Mouse (Mus musculus) lung, adult 2 months (tissue): ENCODE measurements around the gene Ptprm. TPM values are rescaled to one million over a fixed set of nuclear protein-coding genes. Genes with fewer than 3 reads are reported as not detected.

ENCODE experiments used
- DNase-seq: peaks from one replicate; pipeline ENCODE4 v3.0.0; 2022
- H3K4me1 ChIP-seq: fragments of 200-500 bp; 2 replicates; pipeline ENCODE4 v1.6.1; 2011; ENCODE audit warnings: low read length; ENCODE audit not compliant: control insufficient read depth, insufficient read depth
- H3K4me3 ChIP-seq: fragments of 200-500 bp; replicated peaks from 2 replicates; pipeline ENCODE3; 2011; ENCODE audit warnings: low read depth, mild to moderate bottlenecking, control low read depth, low read length; ENCODE audit errors: extremely low read depth
- CTCF ChIP-seq: fragments of 200-500 bp; IDR thresholded peaks from 2 replicates; pipeline ENCODE4 v1.5.1; 2011; ENCODE audit warnings: mild to moderate bottlenecking, low read length, control low read depth; ENCODE audit not compliant: insufficient read depth
- POLR2A ChIP-seq: fragments of 200-500 bp; IDR thresholded peaks from 2 replicates; pipeline ENCODE4 v1.6.1; 2011; ENCODE audit warnings: low read depth, mild to moderate bottlenecking, control low read depth, low read length, borderline replicate concordance; ENCODE audit errors: extremely low read depth
- WGBS: fragments of 180-500 bp; shearing (Covaris S2); methylation state at CpG from one replicate; pipeline ENCODE4 v1.1.7; 2018; 5-methylcytosine and 5-hydroxymethylcytosine counted together
- polyA plus RNA-seq: library from polyadenylated mRNA; depleted of rRNA; stranded (reverse); fragments of >200 nt; gene quantifications from 2 replicates; pipeline ENCODE4 v1.2.3, GENCODE M21; 2012

Gene Ptprm
- polyA plus RNA-seq, 1 experiment: 69.9 TPM

DNA sequence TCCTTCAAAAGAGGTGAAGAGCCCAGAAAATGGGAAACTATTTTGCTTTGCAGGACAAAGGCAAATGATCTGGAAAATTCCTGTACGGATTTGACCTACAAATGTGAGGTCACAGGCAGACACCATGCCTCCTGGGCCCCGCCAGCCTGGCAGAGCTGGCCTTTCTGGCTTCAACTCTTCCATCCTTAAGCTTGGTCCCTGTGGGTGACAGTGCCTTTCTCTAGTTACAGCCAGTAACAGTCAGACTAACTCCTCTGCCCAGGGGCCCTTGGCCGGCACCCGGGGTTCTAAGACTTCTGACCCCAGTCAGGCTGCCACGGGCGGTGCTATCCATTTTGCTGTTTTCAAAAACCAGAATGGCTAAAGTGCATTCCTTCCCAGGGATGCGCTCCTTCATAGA, 217.4 kb downstream of the Ptprm start:
- TF ChIP-seq POLR2A (no peak), CTCF (no peak)
- peaks cover 10% of the 10 kb centered on the region for H3K4me1 ChIP-seq
- 86% methylated on average over 7 of the region's 7 CpGs for WGBS

DNA sequence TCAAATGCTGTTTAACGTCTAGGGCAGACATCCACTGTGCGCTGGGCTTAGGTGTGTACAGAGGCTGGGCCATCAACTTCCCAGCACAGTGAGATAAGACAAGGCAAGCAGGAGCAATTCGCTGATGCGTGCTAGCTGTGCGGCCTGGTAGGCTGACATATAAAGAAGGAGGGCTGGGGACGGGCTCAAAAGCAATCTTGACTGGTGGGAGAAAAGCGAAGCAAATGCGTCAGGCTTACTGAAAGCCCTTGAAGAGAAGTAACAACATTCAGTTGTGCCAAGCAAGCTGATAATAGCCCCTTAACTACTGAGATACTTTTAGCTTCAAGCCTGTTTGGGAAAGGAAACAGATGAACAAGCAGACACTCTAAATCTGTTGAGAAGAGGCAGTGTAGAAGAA, 217.8 kb downstream of the Ptprm start:
- no peak for TF ChIP-seq CTCF
- no peak for TF ChIP-seq POLR2A
- no peak for DNase-seq
- WGBS: 69% methylated on average over 8 of the region's 8 CpGs
- Histone ChIP-seq H3K4me3 (no peak overlapping the region), H3K4me1 (peaks cover 10% of the 10 kb centered on the region)

More for the DNA sequence above, 217.4 kb downstream of the Ptprm start:
- no peak for DNase-seq
- H3K4me3 ChIP-seq: no peak overlapping the region

DNA sequence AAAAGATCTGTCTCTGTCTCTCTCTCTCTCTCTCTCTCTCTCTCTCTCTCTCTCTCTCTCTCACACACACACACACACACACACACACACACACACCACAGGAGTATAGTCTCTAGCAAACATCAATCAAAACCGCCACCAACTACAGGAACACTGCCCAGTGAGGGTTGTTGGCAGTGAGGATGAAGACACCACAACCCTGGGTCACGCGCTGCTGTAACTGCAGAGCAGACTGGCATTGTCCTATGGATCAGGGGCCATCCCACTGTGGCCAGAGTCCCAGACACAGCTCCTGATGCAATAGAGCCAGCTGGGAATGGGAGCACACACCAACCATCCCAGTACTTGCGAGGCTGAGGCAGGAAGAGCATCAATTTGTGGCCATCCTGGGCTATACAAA, 220.0 kb downstream of the Ptprm start:
- TF ChIP-seq CTCF (no peak), POLR2A (no peak)
- DNase-seq: no peak
- Histone ChIP-seq H3K4me3 (no peak overlapping the region), H3K4me1 (peaks cover 12% of the 10 kb centered on the region)
- 60% methylated on average over 4 of the region's 4 CpGs for WGBS

DNA sequence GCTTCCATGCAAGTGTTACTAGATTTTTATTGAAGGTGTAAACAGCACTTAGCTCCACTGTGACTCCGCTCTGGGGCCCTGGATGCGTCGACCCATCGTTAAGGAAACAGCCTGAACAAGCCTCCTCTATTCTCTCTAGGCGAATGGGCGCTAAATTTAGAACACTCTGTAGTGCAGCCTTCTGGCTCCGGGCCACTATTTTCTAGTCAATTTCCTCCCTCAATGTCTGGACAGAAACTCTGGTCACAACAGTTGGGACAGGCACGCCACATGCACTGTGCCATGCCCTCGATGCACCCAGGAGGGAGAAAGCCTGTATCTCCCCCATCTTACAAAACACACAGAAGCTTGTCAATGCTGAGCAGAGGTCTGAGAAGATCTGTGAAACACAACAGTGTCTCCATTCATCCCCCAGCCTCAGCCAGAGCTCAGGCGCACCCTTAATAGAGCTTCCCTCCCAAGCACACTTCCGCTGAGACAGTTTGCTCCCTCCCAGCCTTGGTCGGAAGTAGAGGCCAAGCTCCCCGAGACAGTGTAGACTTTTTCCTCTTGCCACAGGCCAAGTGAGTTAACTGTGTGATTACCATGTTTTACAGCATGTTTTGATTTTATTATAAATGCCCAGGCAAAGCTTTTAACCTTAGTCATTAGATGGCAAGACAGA, 220.7 kb downstream of the Ptprm start:
- 12% methylated on average over 13 of the region's 13 CpGs for WGBS
- DNase-seq: peak; percentile 32

DNA sequence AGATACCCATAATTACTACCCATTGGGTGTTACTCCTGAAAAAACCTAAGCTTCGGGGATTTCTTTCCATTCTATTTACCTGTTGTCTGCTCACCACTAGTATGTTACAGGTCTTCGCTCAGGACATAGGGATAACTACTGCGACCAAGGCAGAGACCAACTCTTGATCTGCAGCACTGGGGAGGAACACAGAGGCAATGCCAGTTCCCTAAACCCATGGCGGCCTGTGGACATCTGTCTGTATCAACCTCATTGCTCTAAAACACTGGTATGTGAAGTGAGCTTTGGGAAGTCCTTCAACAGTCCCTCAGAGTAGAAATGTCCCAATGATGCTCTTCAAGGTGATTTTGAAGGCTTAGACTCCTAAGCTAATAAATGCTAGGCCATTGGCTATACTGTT, 221.2 kb downstream of the Ptprm start:
- Histone ChIP-seq H3K4me1 (peaks cover 12% of the 10 kb centered on the region), H3K4me3 (no peak overlapping the region)
- WGBS: 86% methylated on average over 4 of the region's 4 CpGs
- DNase-seq: no peak
- TF ChIP-seq CTCF (no peak), POLR2A (no peak)

More for the DNA sequence above, 220.7 kb downstream of the Ptprm start:
- TF ChIP-seq CTCF (no peak), POLR2A (no peak)
- no peak overlapping the region for H3K4me3 ChIP-seq
- H3K4me1 ChIP-seq: peaks cover 12% of the 10 kb centered on the region

DNA sequence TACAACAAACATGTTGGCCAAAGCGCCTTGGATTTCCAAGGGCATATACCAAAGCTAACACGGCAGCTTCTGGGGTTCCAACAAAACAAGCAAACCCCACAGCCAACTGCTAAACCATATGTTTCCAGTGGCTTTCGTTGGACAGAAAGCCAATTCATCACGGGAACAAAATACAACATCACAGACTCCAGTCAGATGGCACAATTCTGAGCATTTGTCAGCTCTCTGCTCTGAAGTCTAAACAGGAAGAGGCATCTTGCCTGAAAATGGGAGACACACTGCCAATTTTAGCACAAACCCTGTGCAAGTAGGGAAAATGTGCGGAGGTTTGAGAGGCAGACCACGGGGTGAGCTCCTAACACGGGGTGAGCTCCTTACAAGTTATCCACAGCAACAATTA, 226.7 kb downstream of the Ptprm start:
- WGBS: 44% methylated on average over 7 of the region's 7 CpGs
- DNase-seq: no peak
- Histone ChIP-seq H3K4me1 (peaks cover 13% of the 10 kb centered on the region), H3K4me3 (no peak overlapping the region)
- TF ChIP-seq POLR2A: no peak
- TF ChIP-seq CTCF: no peak

DNA sequence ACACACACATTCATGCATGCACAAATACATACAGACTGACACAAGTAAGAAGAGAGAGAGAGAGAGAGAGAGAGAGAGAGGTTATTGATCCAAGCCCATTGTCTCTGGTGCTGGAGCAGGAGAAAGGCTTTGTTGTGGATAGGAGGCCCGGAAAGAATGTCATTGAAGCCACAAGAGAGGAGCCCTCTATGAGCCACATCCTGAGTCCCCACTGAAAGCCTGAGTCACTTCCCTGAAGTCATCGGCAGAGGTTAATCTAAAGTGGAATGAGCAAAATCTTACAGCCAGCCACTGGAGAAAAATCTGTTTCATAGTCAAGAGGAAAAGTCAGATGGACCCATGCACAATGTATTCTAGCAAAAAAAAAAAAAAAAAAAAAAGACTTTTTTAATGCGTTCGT, 228.7 kb downstream of the Ptprm start:
- TF ChIP-seq POLR2A (no peak), CTCF (no peak)
- DNase-seq: no peak
- WGBS: 56% methylated on average over 4 of the region's 4 CpGs

DNA sequence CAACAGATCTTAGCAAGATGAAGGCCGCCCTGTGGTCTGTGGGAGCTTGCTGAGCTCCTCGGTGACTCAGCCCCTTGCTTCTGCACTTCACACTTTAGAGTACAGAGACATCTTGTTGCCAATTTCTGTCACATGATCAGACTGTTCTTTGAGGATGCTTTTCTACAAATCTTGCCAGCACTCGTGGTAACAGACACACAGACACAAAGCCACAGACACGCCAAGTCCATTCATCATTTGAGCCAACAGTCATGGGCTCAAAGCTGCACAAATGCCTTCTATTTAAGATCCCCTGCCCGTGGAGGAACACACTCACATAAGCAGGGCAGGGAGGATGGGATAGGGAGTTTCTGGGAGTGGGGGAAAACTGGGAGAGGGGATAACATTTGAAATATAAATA, 230.0 kb downstream of the Ptprm start:
- 28% methylated on average over 5 of the region's 5 CpGs for WGBS
- DNase-seq: no peak
- no peak for TF ChIP-seq CTCF
- Histone ChIP-seq H3K4me3 (no peak overlapping the region), H3K4me1 (peaks cover 20% of the 10 kb centered on the region)

More for the DNA sequence above, 228.7 kb downstream of the Ptprm start:
- Histone ChIP-seq H3K4me1 (peaks cover 20% of the 10 kb centered on the region), H3K4me3 (no peak overlapping the region)

DNA sequence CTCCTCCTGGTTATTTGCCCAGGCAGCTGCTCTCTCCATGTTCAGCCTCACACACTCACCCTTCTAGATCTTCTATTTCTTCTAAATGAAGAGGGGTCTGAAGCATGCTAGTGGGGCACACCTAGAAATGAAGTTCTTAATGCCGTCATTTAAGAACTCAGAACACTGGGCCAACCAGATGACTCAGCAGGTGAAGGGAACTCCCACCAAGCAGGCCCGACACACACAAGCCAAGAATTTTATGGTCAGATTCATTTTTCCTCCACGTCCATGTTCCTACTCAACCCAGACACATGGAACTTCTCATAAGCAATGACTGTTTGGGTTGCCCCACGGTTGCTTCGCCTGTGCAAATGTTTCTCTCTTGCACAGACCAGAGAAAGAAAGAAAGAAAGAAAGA, 230.5 kb downstream of the Ptprm start:
- 49% methylated on average over 5 of the region's 5 CpGs for WGBS
- Histone ChIP-seq H3K4me3 (no peak overlapping the region), H3K4me1 (peaks cover 20% of the 10 kb centered on the region)
- TF ChIP-seq CTCF (no peak), POLR2A (no peak)
- DNase-seq: no peak

DNA sequence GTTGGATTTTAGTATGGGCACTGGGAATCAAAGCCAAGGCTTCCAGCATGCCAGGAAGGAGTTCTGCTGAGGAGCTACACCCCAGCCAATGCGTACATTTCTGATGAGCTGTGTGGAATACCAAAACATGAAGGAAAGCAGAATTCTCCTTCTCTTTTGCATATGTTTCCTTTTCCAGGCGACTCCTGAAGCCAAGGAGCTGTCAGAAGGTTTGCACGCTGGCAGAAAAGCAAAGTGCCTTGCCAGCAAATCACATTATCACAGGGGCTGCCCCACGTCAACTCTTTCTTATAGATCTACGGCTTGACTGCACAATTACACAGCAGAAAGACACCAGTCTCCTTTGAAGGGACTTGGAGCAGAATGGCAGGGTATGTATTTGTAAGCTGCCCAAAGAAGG, 233.4 kb downstream of the Ptprm start:
- TF ChIP-seq CTCF (no peak), POLR2A (no peak)
- 61% methylated on average over 5 of the region's 5 CpGs for WGBS
- Histone ChIP-seq H3K4me1 (peaks cover 17% of the 10 kb centered on the region), H3K4me3 (no peak overlapping the region)
- no peak for DNase-seq
